Mouse (Mus musculus) brown adipose tissue, adult 24 weeks (tissue): ENCODE measurements at regions not wholly inside any gene's neighbourhood (a gene's known extent, or its start where the extent isn't known, plus 50 kb on each side); places are given as distances from the start of the nearest gene placed in this dataset.

Experiments
- H3K27ac ChIP-seq: fragments of 200-500 bp; replicated peaks from 2 replicates; pipeline ENCODE4 v1.5.1; 2012; ENCODE audit warnings: low read depth, mild to moderate bottlenecking, low read length
- H3K4me1 ChIP-seq: fragments of 200-500 bp; 2 replicates; pipeline ENCODE4 v1.6.1; 2012; ENCODE audit warnings: low read length, mixed read lengths; ENCODE audit not compliant: control insufficient read depth, insufficient read depth, insufficient read length
- H3K4me3 ChIP-seq: fragments of 200-500 bp; 2 replicates; pipeline ENCODE4 v1.5.1; 2012; ENCODE audit warnings: low read depth, mild to moderate bottlenecking, low read length, moderate library complexity; ENCODE audit not compliant: insufficient read depth

GRCm38 (mm10) chr2:117902837-117903236, 208.8 kb upstream of the Thbs1 start:
- Histone ChIP-seq H3K27ac (no peak overlapping the region), H3K4me1 (no peaks in the 10 kb centered on the region), H3K4me3 (no peak overlapping the region)

- Histone ChIP-seq H3K27ac (no peak overlapping the region), H3K4me3 (no peak overlapping the region), H3K4me1 (no peaks in the 10 kb centered on the region)
Measured at GRCm38 (mm10) chr2:117903705-117904104, 208.0 kb upstream of the Thbs1 start.

GRCm38 (mm10) chr2:117906509-117906908, 205.2 kb upstream of the Thbs1 start:
- H3K4me3 ChIP-seq, result no peak overlapping the region
- no peak overlapping the region for H3K27ac ChIP-seq
- H3K4me1 ChIP-seq, result no peaks in the 10 kb centered on the region

- no peak overlapping the region for H3K27ac ChIP-seq
- no peaks in the 10 kb centered on the region for H3K4me1 ChIP-seq
- H3K4me3 ChIP-seq, result no peak overlapping the region
Measured at GRCm38 (mm10) chr2:117910781-117911180, 200.9 kb upstream of the Thbs1 start.

- no peak overlapping the region for H3K27ac ChIP-seq
- H3K4me3 ChIP-seq, result no peak overlapping the region
- no peaks in the 10 kb centered on the region for H3K4me1 ChIP-seq
Measured at GRCm38 (mm10) chr2:117912722-117913121, 199.0 kb upstream of the Thbs1 start.

GRCm38 (mm10) chr2:117913846-117914245, 197.8 kb upstream of the Thbs1 start:
- no peak overlapping the region for H3K4me3 ChIP-seq
- H3K27ac ChIP-seq, result no peak overlapping the region
- no peaks in the 10 kb centered on the region for H3K4me1 ChIP-seq

- no peak overlapping the region for H3K4me3 ChIP-seq
- H3K4me1 ChIP-seq, result no peaks in the 10 kb centered on the region
- H3K27ac ChIP-seq, result no peak overlapping the region
Measured at GRCm38 (mm10) chr2:117915821-117916220, 195.9 kb upstream of the Thbs1 start.

GRCm38 (mm10) chr2:117917181-117917580, 194.5 kb upstream of the Thbs1 start:
- Histone ChIP-seq H3K27ac (no peak overlapping the region), H3K4me3 (no peak overlapping the region), H3K4me1 (no peaks in the 10 kb centered on the region)

GRCm38 (mm10) chr2:117924877-117925276, 186.8 kb upstream of the Thbs1 start:
- Histone ChIP-seq H3K4me3 (no peak overlapping the region), H3K4me1 (no peaks in the 10 kb centered on the region), H3K27ac (no peak overlapping the region)

GRCm38 (mm10) chr2:117925412-117925811, 186.3 kb upstream of the Thbs1 start:
- H3K27ac ChIP-seq, result no peak overlapping the region
- no peak overlapping the region for H3K4me3 ChIP-seq
- no peaks in the 10 kb centered on the region for H3K4me1 ChIP-seq

- Histone ChIP-seq H3K27ac (no peak overlapping the region), H3K4me1 (no peaks in the 10 kb centered on the region), H3K4me3 (no peak overlapping the region)
Measured at GRCm38 (mm10) chr2:117928062-117928461, 183.6 kb upstream of the Thbs1 start.

- H3K4me3 ChIP-seq, result no peak overlapping the region
- H3K4me1 ChIP-seq, result no peaks in the 10 kb centered on the region
- no peak overlapping the region for H3K27ac ChIP-seq
Measured at GRCm38 (mm10) chr2:117929586-117929985, 182.1 kb upstream of the Thbs1 start.

- H3K4me1 ChIP-seq, result no peaks in the 10 kb centered on the region
- H3K4me3 ChIP-seq, result no peak overlapping the region
- no peak overlapping the region for H3K27ac ChIP-seq
Measured at GRCm38 (mm10) chr2:117930895-117931537, 180.7 kb upstream of the Thbs1 start.

GRCm38 (mm10) chr2:117936590-117936989, 175.1 kb upstream of the Thbs1 start:
- no peaks in the 10 kb centered on the region for H3K4me1 ChIP-seq
- no peak overlapping the region for H3K27ac ChIP-seq
- H3K4me3 ChIP-seq, result no peak overlapping the region

GRCm38 (mm10) chr2:117938283-117939049, 173.2 kb upstream of the Thbs1 start:
- Histone ChIP-seq H3K4me1 (no peaks in the 10 kb centered on the region), H3K4me3 (no peak overlapping the region), H3K27ac (no peak overlapping the region)

- no peaks in the 10 kb centered on the region for H3K4me1 ChIP-seq
- no peak overlapping the region for H3K4me3 ChIP-seq
- H3K27ac ChIP-seq, result no peak overlapping the region
Measured at GRCm38 (mm10) chr2:117941517-117942096, 170.1 kb upstream of the Thbs1 start.
